Mouse (Mus musculus) embryonic facial prominence, embryonic 14.5 days (tissue): ENCODE data around the gene Padi6. TPM values are rescaled to one million over a fixed set of nuclear protein-coding genes. Genes with fewer than 3 reads are reported as not detected.

ENCODE experiments used
- ATAC-seq: fragments of 200-750 bp; cut with Nextera tagmentation; 2 replicates; pipeline ENCODE4 v1.8.0; 2017; ENCODE audit warnings: low read depth, moderate number of reproducible peaks, moderate TSS enrichment
- DNase-seq: peaks from one replicate; pipeline ENCODE4 v3.0.0-alpha.2; 2015; ENCODE audit warnings: low spot score
- H3K27ac ChIP-seq: fragments of 300-500 bp; sonication (generic); replicated peaks from 2 replicates; pipeline ENCODE4 v1.5.1; 2014; ENCODE audit warnings: low read depth, mild to moderate bottlenecking, low read length, moderate library complexity
- H3K27me3 ChIP-seq: fragments of 300-500 bp; sonication (generic); replicated peaks from 2 replicates; pipeline ENCODE4 v1.6.1; 2014; ENCODE audit warnings: low read length; ENCODE audit not compliant: control insufficient read depth, insufficient read depth
- H3K36me3 ChIP-seq: fragments of 300-500 bp; sonication (generic); 2 replicates; pipeline ENCODE4 v1.6.1; 2014; ENCODE audit warnings: low read length, mixed read lengths; ENCODE audit not compliant: control insufficient read depth, insufficient read depth
- H3K4me1 ChIP-seq: fragments of 300-500 bp; sonication (generic); 2 replicates; pipeline ENCODE4 v1.6.1; 2014; ENCODE audit warnings: antibody characterized with exemption, low read length; ENCODE audit not compliant: control insufficient read depth, insufficient read depth
- H3K4me2 ChIP-seq: fragments of 300-500 bp; sonication (generic); 2 replicates; pipeline ENCODE4 v1.6.1; 2014; ENCODE audit warnings: low read depth, mild to moderate bottlenecking, low read length, moderate library complexity, mixed read lengths
- H3K4me3 ChIP-seq: fragments of 300-500 bp; sonication (generic); 2 replicates; pipeline ENCODE4 v1.5.1; 2014; ENCODE audit warnings: low read depth, mild to moderate bottlenecking, low read length
- H3K9ac ChIP-seq: fragments of 300-500 bp; sonication (generic); 2 replicates; pipeline ENCODE4 v1.6.1; 2014; ENCODE audit warnings: low read depth, mild to moderate bottlenecking, low read length, moderate library complexity, mixed read lengths
- H3K9me3 ChIP-seq: fragments of 300-500 bp; sonication (generic); 2 replicates; pipeline ENCODE4 v1.6.1; 2016; ENCODE audit warnings: low read length; ENCODE audit not compliant: control insufficient read depth
- WGBS: fragments of 180-500 bp; shearing (Covaris S2); extraction: QIAGEN DNeasy Blood & Tissue Kit; methylation state at CpG from one replicate; pipeline ENCODE4 v1.1.7; 2014; 5-methylcytosine and 5-hydroxymethylcytosine counted together
- microRNA-seq: library from miRNA; unstranded; fragments of <30 nt; microRNA quantifications from one replicate; pipeline ENCODE4, GENCODE M21; 2016; ENCODE audit warnings: borderline number of aligned reads
- polyA plus RNA-seq: library from polyadenylated mRNA; unstranded; fragments of >200 nt; fragmentation: Nextera tagmentation; extraction: Ambion mirVana; gene quantifications from 2 replicates; pipeline ENCODE4 v1.2.1, GENCODE M21; 2014

The Padi6 gene
- polyA plus RNA-seq, 1 experiment from 2014 or later, result not detected

DNA sequence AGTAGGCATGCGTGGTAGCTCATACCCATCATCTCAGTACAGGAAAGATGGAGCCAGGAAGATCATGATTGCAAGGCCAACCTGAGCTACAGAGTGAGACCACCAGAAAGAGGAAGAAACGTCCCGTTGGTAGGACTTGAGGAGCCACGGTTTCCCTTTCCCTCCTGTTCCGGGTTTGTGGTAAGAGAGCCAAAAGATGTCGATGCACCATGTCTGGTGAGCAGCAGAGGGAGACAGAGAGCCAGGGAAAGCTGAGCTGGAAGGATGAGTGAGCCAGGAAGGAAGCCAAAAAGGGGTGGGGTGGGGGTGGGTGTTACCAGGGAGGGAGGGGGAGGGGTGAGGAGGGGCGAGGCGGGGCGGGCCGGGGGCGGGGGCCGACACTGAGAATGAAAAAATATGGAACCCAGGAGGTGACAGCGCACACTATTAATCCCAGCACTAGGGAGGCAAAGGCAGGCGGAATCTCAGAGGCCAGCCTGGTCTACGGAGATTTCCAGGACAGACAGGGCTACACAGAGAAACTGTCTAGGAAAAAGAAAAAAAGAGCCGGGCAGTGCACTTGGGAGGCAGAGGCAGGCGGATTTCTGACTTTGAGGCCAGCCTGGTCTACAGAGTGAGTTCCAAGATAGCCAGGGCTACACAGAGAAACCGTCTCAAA, 62.6 kb downstream of the Padi6 start:
- ATAC-seq (no peak; the same call in 1 of the 2 replicates), DNase-seq (peak; percentile 82)
- Histone ChIP-seq H3K4me2 (peak overlapping the region; percentile 13; the same call in 1 of the 2 replicates), H3K4me3 (no peak overlapping the region), H3K9ac (no peak overlapping the region; the same call in 1 of the 2 replicates), H3K4me1 (peaks cover 10% of the 10 kb centered on the region), H3K27ac (no peak overlapping the region), H3K27me3 (no peaks in the 10 kb centered on the region), H3K36me3 (no peaks in the 10 kb centered on the region), H3K9me3 (no peaks in the 10 kb centered on the region)
- WGBS, result 24% methylated on average over 18 of the region's 18 CpGs

GRCm38 (mm10) chr4:140679038-140679437, 63.4 kb downstream of the Padi6 start:
- Histone ChIP-seq H3K27ac (no peak overlapping the region), H3K4me3 (no peak overlapping the region), H3K4me1 (peaks cover 2% of the 10 kb centered on the region; the same call in 1 of the 2 replicates), H3K27me3 (no peaks in the 10 kb centered on the region), H3K4me2 (no peak overlapping the region), H3K9me3 (no peaks in the 10 kb centered on the region), H3K9ac (no peak overlapping the region), H3K36me3 (no peaks in the 10 kb centered on the region)
- no peak for DNase-seq
- 12% methylated on average over 5 of the region's 5 CpGs for WGBS
- 0 out of 2 replicates have a peak, but pooled peaks have one; percentile 24 for ATAC-seq

Small RNA genes within 50 kb of the gene (microRNA-seq; reads per million reads assigned to microRNA genes)
- gene Gm23045 (not detected), gene Gm25951 (not detected)

Other genes with a start within 250 kb of the Padi6 start
- gene Arhgef10l, start 76.6 kb downstream of the Padi6 start, polyA plus RNA-seq, result 13.4 and 14.8 TPM in 2 replicates
- gene Rcc2, start 42.1 kb downstream of the Padi6 start, polyA plus RNA-seq, result 31.1 and 31.6 TPM in 2 replicates
- gene Padi4, start 31.6 kb upstream of the Padi6 start, polyA plus RNA-seq, result 0.14 and 0.38 TPM in 2 replicates
- gene Padi3, start 68.0 kb upstream of the Padi6 start, polyA plus RNA-seq, result 0.38 and 0.47 TPM in 2 replicates
- gene Padi1, start 103.1 kb upstream of the Padi6 start, polyA plus RNA-seq, result 0.07 and 0.28 TPM in 2 replicates
- 15.1 and 16.1 TPM in 2 replicates for gene Padi2, start 163.7 kb upstream of the Padi6 start, polyA plus RNA-seq
- 383 and 394 TPM in 2 replicates for gene Sdhb, start 218.6 kb upstream of the Padi6 start, polyA plus RNA-seq
- gene Atp13a2, start 244.2 kb upstream of the Padi6 start, polyA plus RNA-seq, result 42.9 and 43.5 TPM in 2 replicates